Comparison of ENCODE assay signal across 14 mouse cellular contexts in genomic region chr13:41459683-41460286, GRCm38 (mm10). TPM values are rescaled to one million over a fixed set of nuclear protein-coding genes. Genes with fewer than 3 reads are reported as not detected.
DNase-seq lines count a peak whose midpoint lies in the region; ATAC-seq and TF ChIP-seq lines count a peak whose summit lies in the region.
"Had no signal": no experiment of that assay in that cellular context is flagged by ENCODE, and none has a peak within 500 bp of the region (broad histone marks: within the 10 kb centered on the region; RNA-seq: fewer than 3 reads in every experiment).

No protein-coding gene starts in this region.

- peak; percentile 30 for DNase-seq in kidney, adult 2 months
- DNase-seq in midbrain, postnatal 0 days (ENCODE audit: low spot score) = no peak
- DNase-seq in cerebellum, postnatal 14 days = no peak
- DNase-seq: adrenal gland, postnatal 10 days; cerebellum, adult 9-11 months; kidney, postnatal 10 days; lung, postnatal 10 days; spleen, adult 18-20 months had no signal

- H3K4me1 ChIP-seq in kidney, adult 2 months (ENCODE audit: control insufficient read depth, insufficient read depth, low read length) = 0 out of 2 replicates have a peak, but pooled peaks cover 8% of the 10 kb centered on the region
- peaks cover 33% of the 10 kb centered on the region for H3K4me1 ChIP-seq in kidney, embryonic 16.5 days (ENCODE audit: insufficient read depth, low read length)
- H3K4me1 ChIP-seq in midbrain, postnatal 0 days (ENCODE audit: insufficient read depth, low read length) = no peaks in the 10 kb centered on the region
- H3K4me1 ChIP-seq in midbrain, embryonic 15.5 days = no peaks in the 10 kb centered on the region
- H3K4me1 ChIP-seq in intestine, postnatal 0 days (replicated peaks; ENCODE audit: control insufficient read depth, insufficient read depth, low read length) = peaks cover 26% of the 10 kb centered on the region; the same call in 1 of the 2 replicates

- TF ChIP-seq CTCF in kidney, adult 2 months (conservative IDR thresholded peaks at IDR 0.05; ENCODE audit: insufficient read depth, insufficient read length, low read depth, low read length) = peak; percentile 47; the same call in 1 of the 2 replicates
- 0 out of 2 replicates have a peak, but pooled peaks have one; percentile 2 for TF ChIP-seq CTCF in midbrain, postnatal 0 days (IDR thresholded peaks at IDR 0.05)
- TF ChIP-seq CTCF in intestine, postnatal 0 days (IDR thresholded peaks at IDR 0.05; ENCODE audit: low read depth) = peak; percentile 55

- no peak overlapping the region for H3K27ac ChIP-seq in kidney, adult 2 months (ENCODE audit: insufficient read depth, low read depth, low read length)
- no peak overlapping the region for H3K27ac ChIP-seq in kidney, embryonic 16.5 days (ENCODE audit: low read length)
- no peak overlapping the region for H3K27ac ChIP-seq in midbrain, postnatal 0 days (ENCODE audit: low read depth, low read length)
- no peak overlapping the region for H3K27ac ChIP-seq in midbrain, embryonic 15.5 days
- H3K27ac ChIP-seq in intestine, postnatal 0 days (ENCODE audit: low read depth, low read length) = no peak overlapping the region
- H3K27ac ChIP-seq: embryonic facial prominence, embryonic 10.5 days; midbrain, embryonic 12.5 days had no signal

- no peak overlapping the region for H3K4me2 ChIP-seq in kidney, embryonic 16.5 days (replicated peaks; ENCODE audit: low read depth, low read length)
- H3K4me2 ChIP-seq in midbrain, postnatal 0 days (ENCODE audit: low read depth, low read length, poor library complexity, severe bottlenecking) = no peak overlapping the region
- H3K4me2 ChIP-seq in midbrain, embryonic 15.5 days = no peak overlapping the region
- H3K4me2 ChIP-seq in intestine, postnatal 0 days (replicated peaks; ENCODE audit: low read depth) = no peak overlapping the region
- H3K4me2 ChIP-seq: midbrain, embryonic 12.5 days had no signal

- H3K9ac ChIP-seq in kidney, embryonic 16.5 days (replicated peaks; ENCODE audit: low read length) = no peak overlapping the region
- no peak overlapping the region for H3K9ac ChIP-seq in midbrain, postnatal 0 days (replicated peaks; ENCODE audit: low read length, poor library complexity, severe bottlenecking)
- no peak overlapping the region for H3K9ac ChIP-seq in midbrain, embryonic 15.5 days
- no peak overlapping the region for H3K9ac ChIP-seq in intestine, postnatal 0 days (ENCODE audit: low read depth, low read length)
- H3K9ac ChIP-seq: midbrain, embryonic 12.5 days had no signal

- ATAC-seq in kidney, embryonic 16.5 days (ENCODE audit: low FRiP score, low TSS enrichment) = no peak
- ATAC-seq in midbrain, postnatal 0 days (ENCODE audit: low FRiP score) = no peak
- ATAC-seq in midbrain, embryonic 15.5 days (replicated peaks) = no peak
- no peak for ATAC-seq in intestine, postnatal 0 days
- no peak for ATAC-seq in activated CD4-positive, CD25-positive, alpha-beta regulatory T cell, adult 4 months

- no peaks in the 10 kb centered on the region for H3K36me3 ChIP-seq in kidney, adult 2 months (ENCODE audit: control insufficient read depth, insufficient read depth, low read length)
- H3K36me3 ChIP-seq in kidney, embryonic 16.5 days (ENCODE audit: insufficient read depth, low read length) = no peaks in the 10 kb centered on the region
- H3K36me3 ChIP-seq in midbrain, postnatal 0 days (ENCODE audit: insufficient read depth, low read length) = no peaks in the 10 kb centered on the region
- no peaks in the 10 kb centered on the region for H3K36me3 ChIP-seq in midbrain, embryonic 15.5 days (replicated peaks)
- H3K36me3 ChIP-seq in intestine, postnatal 0 days (ENCODE audit: control insufficient read depth, insufficient read depth) = no peaks in the 10 kb centered on the region
- H3K36me3 ChIP-seq: embryonic facial prominence, embryonic 10.5 days; midbrain, embryonic 12.5 days had no signal

- no peaks in the 10 kb centered on the region for H3K27me3 ChIP-seq in kidney, adult 2 months (replicated peaks; ENCODE audit: control insufficient read depth, insufficient read depth, low read length)
- H3K27me3 ChIP-seq in kidney, embryonic 16.5 days (ENCODE audit: insufficient read depth, low read length) = no peaks in the 10 kb centered on the region
- H3K27me3 ChIP-seq in midbrain, postnatal 0 days (ENCODE audit: insufficient read depth, low read length) = no peaks in the 10 kb centered on the region
- H3K27me3 ChIP-seq in midbrain, embryonic 15.5 days (replicated peaks) = no peaks in the 10 kb centered on the region
- no peaks in the 10 kb centered on the region for H3K27me3 ChIP-seq in intestine, postnatal 0 days (replicated peaks; ENCODE audit: control insufficient read depth, insufficient read depth, low read length)
- H3K27me3 ChIP-seq: midbrain, embryonic 12.5 days had no signal

- WGBS in kidney, adult 2 months = 92% methylated on average over 3 of the region's 3 CpGs
- 94% methylated on average over 3 of the region's 3 CpGs for WGBS in kidney, embryonic 16.5 days
- WGBS in midbrain, postnatal 0 days = 93% methylated on average over 3 of the region's 3 CpGs
- WGBS in midbrain, embryonic 15.5 days = 92% methylated on average over 3 of the region's 3 CpGs
- 86% methylated on average over 3 of the region's 3 CpGs for WGBS in intestine, postnatal 0 days

- TF ChIP-seq POLR2A in kidney, adult 2 months (IDR thresholded peaks at IDR 0.05; ENCODE audit: low read depth, low read length) = no peak

- H3K9me3 ChIP-seq in kidney, embryonic 16.5 days (ENCODE audit: low read length) = no peaks in the 10 kb centered on the region
- no peaks in the 10 kb centered on the region for H3K9me3 ChIP-seq in midbrain, postnatal 0 days (ENCODE audit: low read length)
- no peaks in the 10 kb centered on the region for H3K9me3 ChIP-seq in midbrain, embryonic 15.5 days
- no peaks in the 10 kb centered on the region for H3K9me3 ChIP-seq in intestine, postnatal 0 days (ENCODE audit: control insufficient read depth)
- H3K9me3 ChIP-seq: embryonic facial prominence, embryonic 10.5 days; midbrain, embryonic 12.5 days had no signal

- H3K4me3 ChIP-seq in kidney, adult 2 months (ENCODE audit: insufficient read depth, low read depth, low read length) = no peak overlapping the region
- H3K4me3 ChIP-seq in kidney, embryonic 16.5 days (ENCODE audit: low read length) = no peak overlapping the region
- H3K4me3 ChIP-seq in midbrain, postnatal 0 days (ENCODE audit: low read depth, low read length) = no peak overlapping the region
- H3K4me3 ChIP-seq in midbrain, embryonic 15.5 days = no peak overlapping the region
- H3K4me3 ChIP-seq in intestine, postnatal 0 days (ENCODE audit: low read depth, low read length) = no peak overlapping the region
- H3K4me3 ChIP-seq: embryonic facial prominence, embryonic 10.5 days; midbrain, embryonic 12.5 days had no signal

RNA-seq across cellular contexts. Expression of gene Nedd9, which starts 27.4 kb away (rescaled TPM):
- polyA plus RNA-seq in kidney, adult 2 months (2012; rRNA removed) = 24.0 and 24.7 TPM in 2 replicates
- 27.9 and 28.5 TPM in 2 replicates for polyA plus RNA-seq in kidney, embryonic 16.5 days (2015; fragmentation: Nextera tagmentation; extraction: Ambion mirVana)
- 19.7 and 20.8 TPM in 2 replicates for total RNA-seq in midbrain, postnatal 0 days (2014; rRNA removed)
- 7.8 and 8.2 TPM in 2 replicates for polyA plus RNA-seq in midbrain, postnatal 0 days (2015; fragmentation: Nextera tagmentation; extraction: Ambion mirVana)
- polyA plus RNA-seq in midbrain, embryonic 15.5 days (2015; fragmentation: Nextera tagmentation; extraction: Ambion mirVana) = 13.3 and 16.5 TPM in 2 replicates
- 17.6 and 18.9 TPM in 2 replicates for polyA plus RNA-seq in intestine, postnatal 0 days (2015; fragmentation: Nextera tagmentation; extraction: Ambion mirVana)
- 100 to 1,000 TPM; 129 to 130 TPM for polyA plus RNA-seq in activated CD4-positive, CD25-positive, alpha-beta regulatory T cell, adult 4 months (2017; shearing (Covaris generic))

Comparison
In these comparisons a context has a peak if more than half of its experiments do, and no peak if none do; other contexts are left out.
1. CTCF ChIP-seq: peak in every context shown above with its lines; median percentile 55 in intestine, postnatal 0 days; 47 in kidney, adult 2 months; 2 in midbrain, postnatal 0 days.